Mouse (Mus musculus): ENCODE results near the gene Plekha4. TPM values are rescaled to one million over a fixed set of nuclear protein-coding genes. Genes with fewer than 3 reads are reported as not detected.

Gene Plekha4
- total and polyA plus RNA-seq, 3 experiments: 0.12 to 0.65 TPM; not detected in 1

- no peak within 1 kb of the TSS for H3K27ac ChIP-seq (ENCODE audit: control insufficient read depth, low read depth, low read length)
- H3K4me3 ChIP-seq (ENCODE audit: control insufficient read depth in 1 of 2, insufficient read depth in 1 of 2, low read depth in 2 of 2, low read length in 2 of 2): no peak within 1 kb of the TSS
- no peak within 1 kb of the TSS for H3K9ac ChIP-seq (ENCODE audit: control insufficient read depth, low read depth, low read length, poor library complexity, severe bottlenecking)
- DNase-seq (ENCODE audit: low read depth, low spot score): no peak
- TF ChIP-seq GATA1 (IDR thresholded peaks at IDR 0.05; ENCODE audit: low read depth, low read length) (no peak), CHD1 (IDR thresholded peaks at IDR 0.05; ENCODE audit: low read depth, low read length) (no peak), SMC3 (IDR thresholded peaks at IDR 0.05; ENCODE audit: low read depth, low read length) (no peak), MYB (IDR thresholded peaks at IDR 0.05; ENCODE audit: low read depth, low read length) (no peak), HCFC1 (IDR thresholded peaks at IDR 0.05; ENCODE audit: low read depth, low read length) (no peak), BHLHE40 (IDR thresholded peaks at IDR 0.05; ENCODE audit: borderline replicate concordance, low read depth, low read length) (no peak), POLR2AphosphoS5 (IDR thresholded peaks at IDR 0.05; ENCODE audit: borderline replicate concordance, low read depth, low read length) (no peak), MXI1 (IDR thresholded peaks at IDR 0.05; ENCODE audit: low read depth, low read length) (no peak), MAZ (IDR thresholded peaks at IDR 0.05; ENCODE audit: low read depth, low read length) (no peak), JUND (IDR thresholded peaks at IDR 0.05; ENCODE audit: low read depth, low read length) (no peak), GABPA (IDR thresholded peaks at IDR 0.05; ENCODE audit: low read depth, low read length) (no peak), MAX (IDR thresholded peaks at IDR 0.05; ENCODE audit: low read length) (no peak), POLR2AphosphoS2 (IDR thresholded peaks at IDR 0.05; ENCODE audit: low read length) (no peak), NRF1 (IDR thresholded peaks at IDR 0.05; ENCODE audit: insufficient read depth, low read depth, low read length, poor library complexity, severe bottlenecking) (no peak), TBP (IDR thresholded peaks at IDR 0.05; ENCODE audit: low read depth, low read length) (no peak), USF2 (IDR thresholded peaks at IDR 0.05; ENCODE audit: borderline replicate concordance in 1 of 2, insufficient read depth in 1 of 2, low read depth in 1 of 2, low read length in 2 of 2) (no peak), E2F4 (IDR thresholded peaks at IDR 0.05; ENCODE audit: borderline replicate concordance, low read depth, low read length) (no peak)
- no peaks in the 10 kb centered on the region for H3K27me3 ChIP-seq (ENCODE audit: control insufficient read depth in 1 of 2, insufficient read depth in 2 of 2, low read length in 2 of 2)
- peaks cover 0 to 25% of the 10 kb centered on the region in 2 experiments; a peak in 2 of 4 replicates for H3K36me3 ChIP-seq (ENCODE audit: control insufficient read depth in 1 of 2, insufficient read depth in 2 of 2, low read length in 2 of 2)
- peaks cover 8 to 31% of the 10 kb centered on the region in 2 experiments for H3K4me1 ChIP-seq (ENCODE audit: control insufficient read depth in 1 of 2, insufficient read depth in 2 of 2, low read length in 2 of 2)
- H3K79me2 ChIP-seq (ENCODE audit: control insufficient read depth, insufficient read depth, low read length, poor library complexity): no peaks in the 10 kb centered on the region
- no peaks in the 10 kb centered on the region for H3K9me3 ChIP-seq (replicated peaks; ENCODE audit: insufficient read depth, low read length)
These were observed 37.6 kb upstream of the Plekha4 start, which contains the start of gene Dhdh for GRCm38 (mm10) chr7:45488293-45489204. Dhdh (minus strand) TSS chr7:45488805.

- Histone ChIP-seq H3K9ac (ENCODE audit: control insufficient read depth, low read depth, low read length, poor library complexity, severe bottlenecking) (no peak overlapping the region), H3K27me3 (ENCODE audit: control insufficient read depth in 1 of 2, insufficient read depth in 2 of 2, low read length in 2 of 2) (no peaks in the 10 kb centered on the region), H3K79me2 (ENCODE audit: control insufficient read depth, insufficient read depth, low read length, poor library complexity) (no peaks in the 10 kb centered on the region), H3K4me1 (ENCODE audit: control insufficient read depth in 1 of 2, insufficient read depth in 2 of 2, low read length in 2 of 2) (peaks cover 8 to 31% of the 10 kb centered on the region in 2 experiments), H3K9me3 (replicated peaks; ENCODE audit: insufficient read depth, low read length) (no peaks in the 10 kb centered on the region), H3K36me3 (ENCODE audit: control insufficient read depth in 1 of 2, insufficient read depth in 2 of 2, low read length in 2 of 2) (peaks cover 0 to 25% of the 10 kb centered on the region in 2 experiments; a peak in 3 of 4 replicates), H3K4me3 (ENCODE audit: control insufficient read depth in 1 of 2, insufficient read depth in 1 of 2, low read depth in 2 of 2, low read length in 2 of 2) (no peak overlapping the region), H3K27ac (ENCODE audit: control insufficient read depth, low read depth, low read length) (no peak overlapping the region)
- TF ChIP-seq EP300 (IDR thresholded peaks at IDR 0.05; ENCODE audit: low read depth in 1 of 2, low read length in 2 of 2) (peak; percentile 64 to 78), USF2 (IDR thresholded peaks at IDR 0.05; ENCODE audit: borderline replicate concordance in 1 of 2, insufficient read depth in 1 of 2, low read depth in 1 of 2, low read length in 2 of 2) (no peak), KAT2A (conservative IDR thresholded peaks at IDR 0.05; ENCODE audit: low read depth, low read length) (no peak), RCOR1 (IDR thresholded peaks at IDR 0.05; ENCODE audit: low read depth, low read length) (peak; percentile 72), TAL1 (IDR thresholded peaks at IDR 0.05; ENCODE audit: low read length) (peak; percentile 86), ETS1 (IDR thresholded peaks at IDR 0.05; ENCODE audit: low read depth, low read length) (peak; percentile 53; the same call in 1 of the 2 replicates), TCF12 (IDR thresholded peaks at IDR 0.05; ENCODE audit: low read depth, low read length) (peak; percentile 89), SIN3A (IDR thresholded peaks at IDR 0.05; ENCODE audit: low read length) (no peak), TBP (IDR thresholded peaks at IDR 0.05; ENCODE audit: low read depth, low read length) (no peak), ZMIZ1 (IDR thresholded peaks at IDR 0.05; ENCODE audit: low read depth, low read length) (no peak), GATA1 (IDR thresholded peaks at IDR 0.05; ENCODE audit: low read depth, low read length) (peak; percentile 89), MYB (IDR thresholded peaks at IDR 0.05; ENCODE audit: low read depth, low read length) (no peak), USF1 (IDR thresholded peaks at IDR 0.05; ENCODE audit: low read depth, low read length) (no peak)
- DNase-seq (ENCODE audit: low read depth, low spot score): peak; percentile 73
These were observed 36.6 kb upstream of the Plekha4 start for GRCm38 (mm10) chr7:45489578-45489977.

All from MEL (cell line).